Mouse (Mus musculus): Measurements from ENCODE around the gene Fer1l4.

GRCm38 (mm10) chr2:156007888-156008532, 44.7 kb downstream of the Fer1l4 start, which contains the start of the genes 6430550D23Rik and Ergic3:
- TF ChIP-seq POLR2A (IDR thresholded peaks at IDR 0.05; ENCODE audit: low read depth, low read length) (no peak), CTCF (IDR thresholded peaks at IDR 0.05; ENCODE audit: extremely low read depth, insufficient read depth, insufficient read length, insufficient replicate concordance) (no peak)
